Mouse (Mus musculus) liver, adult 10 weeks (tissue): ENCODE measurements around the gene Emc6. TPM values are rescaled to one million over a fixed set of nuclear protein-coding genes. Genes with fewer than 3 reads are reported as not detected.

Experiments
- polyA plus RNA-seq: library from polyadenylated mRNA; stranded (reverse); fragments of 350-450 nt; fragmentation: Illumina TruSeq; extraction: RNeasy Lipid Tissue Mini Kit (QIAGEN cat#74804); gene quantifications from one replicate; pipeline ENCODE4 v1.2.3, GENCODE M21; 2014; ENCODE audit warnings: low read depth, low replicate concordance

Gene Emc6
- polyA plus RNA-seq, result 45.7 TPM

DNA sequence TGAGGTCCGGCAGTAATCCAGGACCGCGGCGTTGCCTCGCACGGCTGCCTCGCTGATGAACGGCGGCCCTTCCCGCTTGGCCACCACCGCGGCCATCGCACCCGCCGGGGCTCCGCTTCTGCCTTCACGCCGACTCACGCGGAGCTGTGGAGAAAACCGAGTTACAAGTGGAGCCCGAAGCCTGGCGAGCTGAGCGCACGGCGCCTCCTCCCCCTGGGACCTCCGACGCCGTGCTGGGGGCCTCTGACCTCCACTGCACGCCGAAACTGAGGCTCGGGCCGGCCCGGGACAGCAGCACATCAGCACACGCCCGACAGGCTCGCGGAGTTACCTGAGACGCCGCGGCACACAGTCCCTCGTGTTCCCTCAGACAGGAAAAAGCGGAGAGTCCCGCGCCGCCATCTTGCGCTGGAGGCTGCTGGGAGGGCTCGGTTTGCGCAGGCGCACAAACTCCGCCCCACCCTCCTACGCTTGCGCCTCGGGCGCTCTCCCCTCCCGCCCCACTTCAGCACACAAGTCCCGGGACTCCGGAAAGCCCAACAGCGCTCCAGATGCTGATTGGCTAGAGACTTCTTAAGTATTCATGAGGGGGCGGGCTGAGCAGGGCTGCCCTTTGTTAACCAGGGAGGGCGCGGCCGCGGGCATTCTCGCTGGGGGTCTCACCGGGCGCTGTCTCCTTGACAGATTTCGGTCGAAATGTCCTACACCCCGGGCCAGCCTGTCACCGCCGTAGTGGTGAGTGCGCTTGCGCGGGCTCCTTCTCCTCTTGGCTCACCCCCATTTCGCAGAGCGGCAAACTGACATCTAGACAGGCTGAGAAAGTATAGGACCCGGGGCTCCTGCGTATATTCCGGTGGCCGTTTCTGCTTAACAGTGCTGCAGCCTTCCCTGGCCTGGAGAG is at the start of gene Emc6, which contains the start of gene Tax1bp3:
Gene Emc6 (minus strand): TSS at position 430 of the 901 bp plus-strand sequence.
Gene Tax1bp3 (plus strand): TSS at position 476 of the 901 bp plus-strand sequence.

DNA sequence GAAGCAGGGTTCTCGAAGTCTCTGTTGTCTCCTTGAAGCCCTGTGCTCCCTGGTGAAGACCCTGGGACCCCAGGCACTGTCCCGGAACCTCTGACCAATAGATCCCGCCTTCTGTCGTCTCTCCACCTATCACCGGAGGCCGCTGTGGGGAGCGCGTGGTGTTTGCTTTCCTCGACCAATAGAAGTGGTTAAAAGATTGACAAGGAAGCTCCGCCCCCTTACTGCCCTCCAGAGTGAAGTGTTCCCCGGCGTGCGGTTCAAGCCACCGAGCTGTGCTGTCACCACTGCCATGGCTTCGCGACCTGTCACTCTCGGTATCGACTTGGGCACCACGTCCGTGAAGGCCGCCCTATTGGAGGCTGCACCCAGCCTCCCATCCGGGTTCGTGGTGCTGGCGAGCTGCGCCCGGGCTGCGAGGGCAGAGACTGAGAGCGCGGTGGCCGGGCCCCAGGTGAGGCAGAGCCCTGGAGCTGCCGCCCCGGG is 22.4 kb upstream of the Emc6 start, which contains the start of gene Shpk:
Gene Shpk (plus strand): TSS at position 231 of the 483 bp plus-strand sequence.

DNA sequence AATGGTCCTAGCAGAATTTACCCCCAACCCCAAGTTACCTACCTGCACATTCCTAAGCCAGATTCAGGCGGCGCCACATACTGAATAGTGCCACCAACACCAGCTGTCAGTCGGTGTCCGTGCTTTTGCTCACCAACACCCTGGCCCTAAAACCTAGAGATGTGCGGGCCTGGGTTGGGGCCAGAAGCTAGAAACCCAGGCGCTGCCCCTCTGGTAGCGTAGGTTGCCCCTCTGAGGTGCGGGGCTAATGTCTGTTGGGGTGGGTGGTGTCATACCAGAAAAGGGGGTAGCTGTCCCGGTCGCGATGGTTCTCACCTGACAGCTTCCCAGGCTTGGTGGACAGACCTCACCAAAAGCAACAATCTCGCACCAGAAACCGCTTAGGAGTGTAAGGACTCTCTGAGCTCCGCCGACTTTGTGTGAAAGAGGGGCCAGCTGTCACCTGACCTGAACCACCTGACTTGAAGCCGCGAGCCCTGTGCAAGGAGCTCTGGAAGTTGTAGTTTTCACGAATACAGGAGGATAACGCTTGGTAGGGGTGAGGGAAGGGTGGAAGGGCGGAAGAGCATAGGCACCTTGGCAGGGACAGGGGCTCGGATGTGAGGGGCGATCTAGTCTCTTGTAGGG is 21.9 kb upstream of the Emc6 start, which contains the start of gene Ctns:
Gene Ctns (minus strand): TSS at position 440 of the 627 bp plus-strand sequence.

DNA sequence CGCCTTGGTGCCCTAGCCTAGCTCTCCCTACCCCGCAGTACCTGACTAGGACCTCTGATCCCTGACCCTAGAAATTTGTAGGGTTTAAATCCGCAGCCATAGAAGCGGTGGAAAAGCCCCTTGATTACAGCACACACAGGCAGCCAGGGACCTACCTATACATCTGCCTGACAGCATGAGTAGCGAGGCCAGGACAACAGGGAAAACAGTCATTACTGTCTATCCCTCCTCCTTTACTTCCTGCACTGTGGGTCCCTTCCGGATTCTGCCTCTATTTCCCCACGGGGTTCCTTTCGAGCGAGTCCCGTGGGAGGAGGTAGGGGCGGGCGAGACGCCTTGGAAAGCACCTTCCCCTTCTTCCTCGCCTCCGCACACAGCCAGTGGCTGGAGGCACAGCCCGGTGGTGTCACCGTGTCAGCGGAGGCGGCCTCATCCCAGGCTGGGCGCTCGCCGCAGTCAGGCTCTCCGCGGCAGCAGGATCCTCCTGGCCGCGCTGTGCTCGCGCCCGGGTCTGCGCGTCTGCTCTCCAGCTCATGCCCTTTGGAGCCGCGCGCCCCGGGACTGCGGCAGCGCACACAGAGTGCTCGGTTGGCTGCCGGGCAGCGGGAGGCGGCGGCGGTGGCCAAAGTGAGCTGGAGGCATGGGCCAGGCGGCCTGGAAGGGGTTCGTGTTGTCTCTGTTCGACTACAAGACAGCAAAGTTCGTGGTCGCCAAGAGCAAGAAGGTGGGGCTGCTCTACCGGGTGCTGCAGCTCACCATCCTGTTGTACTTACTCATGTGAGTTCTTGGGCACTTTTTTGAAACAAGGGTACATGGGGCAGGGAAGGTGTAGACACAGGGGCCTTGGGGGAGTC is 16.7 kb downstream of the Emc6 start, which contains the start of gene P2rx5:
Gene P2rx5 (plus strand): TSS at position 465 of the 854 bp plus-strand sequence.

DNA sequence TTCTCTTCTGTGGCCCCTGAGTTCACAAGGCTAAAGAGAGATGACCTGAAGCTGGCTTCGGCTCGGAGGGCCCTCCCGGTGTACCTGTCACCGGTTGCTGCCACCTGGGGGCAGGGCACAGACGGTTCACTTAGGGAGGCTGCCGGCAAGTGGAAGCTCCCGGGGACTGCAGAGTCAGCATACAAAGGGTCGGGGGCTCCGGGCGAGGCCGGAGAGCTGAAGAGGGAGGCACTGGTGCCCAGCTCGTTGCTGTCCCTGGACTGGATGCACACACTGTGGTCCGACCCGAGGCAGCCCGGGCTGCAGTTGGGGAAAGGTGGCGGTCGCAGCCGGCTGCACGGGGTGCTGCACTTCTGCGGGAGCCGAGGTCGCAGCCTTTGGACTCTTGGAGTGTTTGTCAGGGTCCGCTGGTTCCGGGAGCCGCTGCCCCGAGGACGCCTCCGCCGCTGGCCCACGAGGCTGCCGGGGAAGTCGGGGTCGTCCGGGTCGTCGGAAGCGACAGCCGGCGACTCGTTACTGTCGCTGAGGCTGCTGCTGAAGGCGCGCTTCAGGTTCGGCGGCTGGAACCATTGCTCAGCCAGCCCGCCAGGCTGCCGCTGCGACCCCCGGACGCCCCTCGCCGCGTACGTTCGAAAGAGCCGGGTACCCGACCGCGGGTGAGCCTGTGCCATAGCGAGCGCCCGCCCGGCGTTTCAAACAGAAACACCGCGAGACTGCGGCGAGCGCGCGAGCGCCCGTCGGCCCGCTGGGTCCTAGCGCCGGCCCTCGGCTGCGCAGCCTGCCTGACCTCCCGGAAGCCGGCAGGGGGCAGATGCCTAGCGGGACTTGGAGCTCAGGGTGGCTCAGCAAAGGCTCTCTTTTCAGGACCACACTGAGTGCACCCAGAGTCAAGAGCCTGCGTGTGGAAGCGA is 39.0 kb downstream of the Emc6 start, which contains the start of gene Haspin:
Gene Haspin (minus strand): TSS at position 704 of the 911 bp plus-strand sequence.

Other genes starting within 250 kb of the Emc6 start
- 0.34 TPM for gene Atp2a3, start 215.9 kb downstream of the Emc6 start, polyA plus RNA-seq
- not detected for gene P2rx1, start 177.9 kb downstream of the Emc6 start, polyA plus RNA-seq
- gene Camkk1, start 158.0 kb downstream of the Emc6 start, polyA plus RNA-seq, result not detected
- gene Ncbp3, start 129.3 kb downstream of the Emc6 start, polyA plus RNA-seq, result 3.2 TPM
- gene Itgae, start 86.5 kb downstream of the Emc6 start, polyA plus RNA-seq, result 0.13 TPM
- 0.21 TPM for gene Haspin, start 38.7 kb downstream of the Emc6 start, polyA plus RNA-seq
- gene P2rx5, start 16.6 kb downstream of the Emc6 start, polyA plus RNA-seq, result not detected
- 9.5 TPM for gene Tax1bp3, start within 50 bp of the Emc6 start, polyA plus RNA-seq
- 7.8 TPM for gene Ctns, start 22.0 kb upstream of the Emc6 start, polyA plus RNA-seq
- gene Shpk, start 22.4 kb upstream of the Emc6 start, polyA plus RNA-seq, result 20.3 TPM
- not detected for gene Trpv1, start 57.3 kb upstream of the Emc6 start, polyA plus RNA-seq
- gene Trpv3, start 90.4 kb upstream of the Emc6 start, polyA plus RNA-seq, result not detected
- 63.7 TPM for gene Aspa, start 152.6 kb upstream of the Emc6 start, polyA plus RNA-seq
- 0.29 TPM for gene Gm49340, start 152.7 kb upstream of the Emc6 start, polyA plus RNA-seq
- 25.1 TPM for gene Spata22, start 152.7 kb upstream of the Emc6 start, polyA plus RNA-seq
- gene Olfr20, start 173.7 kb upstream of the Emc6 start, polyA plus RNA-seq, result not detected
- not detected for gene Olfr376, start 194.2 kb upstream of the Emc6 start, polyA plus RNA-seq
- gene Olfr1, start 222.6 kb upstream of the Emc6 start, polyA plus RNA-seq, result not detected